12 mouse cellular contexts compared by ENCODE assay signal in genomic region chr4:32538987-32539386, GRCm38 (mm10).
A peak's percentile ranks its signal among the peaks of the same experiment; 100 is the strongest.
DNase-seq lines count a peak whose midpoint lies in the region; ATAC-seq lines count a peak whose summit lies in the region.
"Had no signal": no experiment of that assay in that cellular context is flagged by ENCODE, and none has a peak within 500 bp of the region (broad histone marks: within the 10 kb centered on the region; RNA-seq: fewer than 3 reads in every experiment).

No protein-coding gene starts in this region.

- no peaks in the 10 kb centered on the region for H3K9me3 ChIP-seq in forebrain, embryonic 14.5 days (replicated peaks; ENCODE audit: control insufficient read depth, low read length)
- H3K9me3 ChIP-seq in forebrain, embryonic 11.5 days (ENCODE audit: control insufficient read depth, low read length) = no peaks in the 10 kb centered on the region
- H3K9me3 ChIP-seq in liver, embryonic 13.5 days (replicated peaks) = no peaks in the 10 kb centered on the region
- H3K9me3 ChIP-seq in intestine, embryonic 16.5 days (ENCODE audit: control insufficient read depth, low read length) = no peaks in the 10 kb centered on the region

- peak; percentile 63 for DNase-seq in forebrain, embryonic 14.5 days (ENCODE audit: low spot score)
- DNase-seq in forebrain, embryonic 11.5 days (ENCODE audit: low spot score) = no peak
- no peak for DNase-seq in liver, embryonic 13.5 days
- DNase-seq in liver = no peak
- DNase-seq in cerebellum, postnatal 10 days = peak; percentile 53 to 58
- DNase-seq in adrenal gland, adult 18-20 months (ENCODE audit: low spot score in 2 of 2) = no peak
- DNase-seq in ovary, postnatal 10 days (ENCODE audit: low spot score) = no peak
- DNase-seq: adrenal gland, postnatal 36 days; gastrocnemius, adult 2 months had no signal

- H3K27me3 ChIP-seq in forebrain, embryonic 14.5 days (replicated peaks; ENCODE audit: control insufficient read depth, insufficient read depth, low read length) = no peaks in the 10 kb centered on the region
- no peaks in the 10 kb centered on the region for H3K27me3 ChIP-seq in forebrain, embryonic 11.5 days (ENCODE audit: control insufficient read depth, insufficient read depth, low read length)
- no peaks in the 10 kb centered on the region for H3K27me3 ChIP-seq in liver, embryonic 13.5 days
- H3K27me3 ChIP-seq in intestine, embryonic 16.5 days (replicated peaks; ENCODE audit: control insufficient read depth, insufficient read depth, low read length) = no peaks in the 10 kb centered on the region

- no peak overlapping the region for H3K4me3 ChIP-seq in forebrain, embryonic 14.5 days (ENCODE audit: low read depth, low read length)
- H3K4me3 ChIP-seq in forebrain, embryonic 11.5 days (ENCODE audit: low read depth, low read length) = no peak overlapping the region
- no peak overlapping the region for H3K4me3 ChIP-seq in liver, embryonic 13.5 days (replicated peaks)
- H3K4me3 ChIP-seq in intestine, embryonic 16.5 days (ENCODE audit: low read length) = no peak overlapping the region
- H3K4me3 ChIP-seq: gastrocnemius, adult 2 months had no signal

- H3K4me2 ChIP-seq in forebrain, embryonic 14.5 days (ENCODE audit: low read length) = no peak overlapping the region
- no peak overlapping the region for H3K4me2 ChIP-seq in forebrain, embryonic 11.5 days (ENCODE audit: low read depth, low read length, severe bottlenecking)
- H3K4me2 ChIP-seq in liver, embryonic 13.5 days = no peak overlapping the region
- H3K4me2 ChIP-seq in intestine, embryonic 16.5 days (ENCODE audit: low read depth, low read length) = no peak overlapping the region
- H3K4me2 ChIP-seq: heart, embryonic 11.5 days had no signal

- WGBS in forebrain, embryonic 14.5 days = 68% methylated on average over 11 of the region's 11 CpGs
- 85% methylated on average over 11 of the region's 11 CpGs for WGBS in forebrain, embryonic 11.5 days
- WGBS in liver, embryonic 13.5 days (ENCODE audit: insufficient replicate concordance) = 49% methylated on average over 11 of the region's 11 CpGs
- WGBS in intestine, embryonic 16.5 days = 68% methylated on average over 11 of the region's 11 CpGs

- H3K36me3 ChIP-seq in forebrain, embryonic 14.5 days (ENCODE audit: control insufficient read depth, insufficient read depth, low read length) = no peaks in the 10 kb centered on the region
- H3K36me3 ChIP-seq in forebrain, embryonic 11.5 days (ENCODE audit: control insufficient read depth, insufficient read depth, low read length) = no peaks in the 10 kb centered on the region
- no peaks in the 10 kb centered on the region for H3K36me3 ChIP-seq in liver, embryonic 13.5 days
- no peaks in the 10 kb centered on the region for H3K36me3 ChIP-seq in intestine, embryonic 16.5 days (ENCODE audit: control insufficient read depth, insufficient read depth, low read length)

- no peak for ATAC-seq in forebrain, embryonic 14.5 days
- no peak for ATAC-seq in forebrain, embryonic 11.5 days (replicated peaks; ENCODE audit: low FRiP score)
- ATAC-seq in liver, embryonic 13.5 days (ENCODE audit: low read depth) = 0 out of 2 replicates have a peak, but pooled peaks have one; percentile 39
- ATAC-seq in intestine, embryonic 16.5 days = peak; percentile 78

- no peak overlapping the region for H3K9ac ChIP-seq in forebrain, embryonic 14.5 days (ENCODE audit: low read length)
- no peak overlapping the region for H3K9ac ChIP-seq in forebrain, embryonic 11.5 days (ENCODE audit: low read length)
- H3K9ac ChIP-seq in liver, embryonic 13.5 days = no peak overlapping the region
- no peak overlapping the region for H3K9ac ChIP-seq in intestine, embryonic 16.5 days (ENCODE audit: low read depth, low read length)
- H3K9ac ChIP-seq: liver, embryonic 14.5 days had no signal

- H3K4me1 ChIP-seq in forebrain, embryonic 14.5 days (ENCODE audit: control insufficient read depth, insufficient read depth, low read length) = peaks cover 17% of the 10 kb centered on the region
- peaks cover 2% of the 10 kb centered on the region; the same call in 1 of the 2 replicates for H3K4me1 ChIP-seq in forebrain, embryonic 11.5 days (replicated peaks; ENCODE audit: control insufficient read depth, insufficient read depth, low read length)
- 0 out of 2 replicates have a peak, but pooled peaks cover 5% of the 10 kb centered on the region for H3K4me1 ChIP-seq in liver, embryonic 13.5 days (replicated peaks)
- H3K4me1 ChIP-seq in intestine, embryonic 16.5 days (ENCODE audit: control insufficient read depth, insufficient read depth, low read length) = peaks cover 17% of the 10 kb centered on the region

- H3K27ac ChIP-seq in forebrain, embryonic 14.5 days (ENCODE audit: low read depth, low read length) = peak overlapping the region; percentile 75; the same call in 1 of the 2 replicates
- no peak overlapping the region for H3K27ac ChIP-seq in forebrain, embryonic 11.5 days (ENCODE audit: low read depth, low read length)
- H3K27ac ChIP-seq in liver, embryonic 13.5 days = no peak overlapping the region
- H3K27ac ChIP-seq in intestine, embryonic 16.5 days (ENCODE audit: low read length) = peak overlapping the region; percentile 29; the same call in 1 of the 2 replicates
- H3K27ac ChIP-seq: gastrocnemius, adult 2 months; liver, embryonic 14.5 days had no signal

Comparison
In these comparisons a context has a peak if more than half of its experiments do, and no peak if none do; other contexts are left out.
1. DNase-seq: peak in forebrain, embryonic 14.5 days (single experiment) and cerebellum, postnatal 10 days (2 of 2); none in forebrain, embryonic 11.5 days (single experiment), liver, embryonic 13.5 days (single experiment), liver (single experiment), adrenal gland, adult 18-20 months (0 of 2) and ovary, postnatal 10 days (single experiment).
2. H3K27ac ChIP-seq: peak in forebrain, embryonic 14.5 days (single experiment) and intestine, embryonic 16.5 days (single experiment); none in forebrain, embryonic 11.5 days (single experiment) and liver, embryonic 13.5 days (single experiment).
3. ATAC-seq: peak in liver, embryonic 13.5 days (single experiment) and intestine, embryonic 16.5 days (single experiment); none in forebrain, embryonic 14.5 days (single experiment) and forebrain, embryonic 11.5 days (single experiment).